Mouse (Mus musculus): ENCODE measurements around the gene Nanos3. TPM values are rescaled to one million over a fixed set of nuclear protein-coding genes. Genes with fewer than 3 reads are reported as not detected.
A peak's percentile ranks its signal among the peaks of the same experiment; 100 is the strongest.

Gene Nanos3
- polyA plus RNA-seq, 1 experiment from 2014 or later, result 8.7 TPM

DNA sequence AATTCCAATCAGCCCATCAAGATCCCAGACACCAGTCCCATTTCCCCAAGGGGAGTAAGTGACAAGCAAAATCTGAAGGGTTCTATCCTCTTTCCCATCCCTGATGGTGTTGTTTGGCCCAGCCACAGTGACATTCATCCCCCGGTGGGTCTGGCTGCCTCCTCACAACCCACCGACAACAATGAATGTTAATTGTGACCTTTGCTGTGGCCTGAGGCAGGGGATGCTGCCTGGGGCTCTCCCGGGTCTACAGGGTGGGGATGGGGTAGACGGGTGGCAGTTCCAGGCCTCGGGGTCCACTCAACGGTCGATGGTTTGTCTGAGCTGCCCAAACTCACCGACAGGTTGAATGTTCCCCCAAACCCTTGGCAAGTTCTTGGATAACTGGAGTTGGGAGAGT is 6.4 kb downstream of the Nanos3 start:
- Histone ChIP-seq H3K4me1 (replicated peaks) (peaks cover 56% of the 10 kb centered on the region), H3K36me3 (peaks cover 17% of the 10 kb centered on the region), H3K9me3 (no peaks in the 10 kb centered on the region), H3K4me2 (no peak overlapping the region), H3K27me3 (no peaks in the 10 kb centered on the region), H3K27ac (replicated peaks) (no peak overlapping the region), H3K9ac (no peak overlapping the region), H3K4me3 (no peak overlapping the region)
- 70% methylated on average over 8 of the region's 8 CpGs for WGBS
- ATAC-seq (ENCODE audit: low FRiP score, low read depth), result no peak

DNA sequence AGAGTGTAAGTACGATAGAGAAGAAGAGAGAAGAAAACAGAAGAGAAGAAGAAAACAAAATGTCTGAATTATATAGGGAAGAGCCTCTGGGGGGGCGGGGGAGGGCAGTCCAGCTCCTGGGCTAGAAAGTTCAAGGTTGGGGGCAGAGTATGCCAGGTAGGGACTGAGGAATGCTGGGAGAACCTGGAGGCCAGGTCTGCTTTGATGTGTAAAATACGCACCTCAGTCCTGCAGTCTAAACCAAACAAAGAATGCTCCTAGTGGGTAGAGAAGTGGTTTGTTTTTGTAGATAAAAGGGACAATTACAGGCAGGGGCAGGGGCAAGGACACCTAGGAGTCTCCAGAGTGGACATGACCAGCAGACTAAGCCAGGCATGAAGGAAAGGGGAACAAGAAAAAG is 7.6 kb downstream of the Nanos3 start:
- H3K4me1 ChIP-seq (replicated peaks), result peaks cover 50% of the 10 kb centered on the region
- no peak overlapping the region for H3K4me3 ChIP-seq
- H3K4me2 ChIP-seq, result no peak overlapping the region
- H3K27ac ChIP-seq (replicated peaks), result no peak overlapping the region
- WGBS, result 87% methylated on average over 3 of the region's 3 CpGs
- peaks cover 27% of the 10 kb centered on the region for H3K36me3 ChIP-seq
- no peaks in the 10 kb centered on the region for H3K27me3 ChIP-seq
- ATAC-seq (ENCODE audit: low FRiP score, low read depth), result no peak
- H3K9ac ChIP-seq, result no peak overlapping the region
- H3K9me3 ChIP-seq, result no peaks in the 10 kb centered on the region

DNA sequence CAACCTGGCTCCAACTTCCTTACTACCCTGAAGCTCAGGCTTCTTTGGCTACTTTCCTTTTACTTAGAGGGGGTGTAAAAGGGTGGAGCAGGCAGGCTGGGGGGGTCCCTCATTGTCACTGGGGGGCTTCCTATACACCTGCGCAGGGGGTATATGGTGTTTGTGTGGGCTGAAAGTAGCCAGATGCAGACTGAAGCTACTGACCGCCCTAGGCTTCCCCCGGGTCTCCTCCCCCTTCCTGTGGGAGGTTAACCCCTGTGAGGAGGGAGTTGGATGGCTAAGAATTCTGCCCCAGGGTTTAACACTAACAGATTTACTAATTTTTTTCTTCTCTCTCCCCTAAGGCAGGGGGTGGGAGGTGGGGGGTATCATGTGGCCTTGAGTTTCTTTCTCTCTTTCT is 8.5 kb downstream of the Nanos3 start:
- ATAC-seq (ENCODE audit: low FRiP score, low read depth), result no peak
- Histone ChIP-seq H3K36me3 (peaks cover 35% of the 10 kb centered on the region), H3K27me3 (no peaks in the 10 kb centered on the region), H3K9me3 (no peaks in the 10 kb centered on the region), H3K4me2 (no peak overlapping the region), H3K4me3 (no peak overlapping the region), H3K27ac (replicated peaks) (no peak overlapping the region), H3K4me1 (replicated peaks) (peaks cover 42% of the 10 kb centered on the region), H3K9ac (no peak overlapping the region)
- 40% methylated on average over 3 of the region's 3 CpGs for WGBS

DNA sequence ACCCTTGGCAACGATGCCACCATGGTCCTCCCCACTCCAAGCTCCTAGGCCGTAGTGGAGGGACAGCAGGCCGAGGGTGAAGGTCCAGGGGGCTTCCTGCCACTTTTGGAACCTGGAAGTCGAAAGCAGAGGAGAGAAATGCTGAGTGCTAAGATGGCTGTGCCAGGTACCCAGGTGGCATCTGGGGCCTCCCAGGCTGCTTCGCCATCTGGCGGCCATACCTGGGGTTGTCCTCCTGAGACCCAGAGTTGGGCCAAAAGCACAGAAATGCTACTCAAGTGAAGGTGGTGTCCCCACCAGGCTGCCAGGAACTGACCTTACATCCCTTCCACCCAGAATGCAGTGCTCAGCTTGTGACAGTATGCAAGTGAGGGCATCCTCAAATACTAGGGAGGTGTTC is 11.2 kb downstream of the Nanos3 start:
- Histone ChIP-seq H3K9ac (no peak overlapping the region), H3K4me3 (no peak overlapping the region), H3K27ac (replicated peaks) (no peak overlapping the region), H3K4me1 (replicated peaks) (peaks cover 15% of the 10 kb centered on the region), H3K9me3 (no peaks in the 10 kb centered on the region), H3K27me3 (no peaks in the 10 kb centered on the region), H3K36me3 (peaks cover 35% of the 10 kb centered on the region), H3K4me2 (no peak overlapping the region)
- WGBS, result 88% methylated on average over 6 of the region's 6 CpGs
- no peak for ATAC-seq (ENCODE audit: low FRiP score, low read depth)

DNA sequence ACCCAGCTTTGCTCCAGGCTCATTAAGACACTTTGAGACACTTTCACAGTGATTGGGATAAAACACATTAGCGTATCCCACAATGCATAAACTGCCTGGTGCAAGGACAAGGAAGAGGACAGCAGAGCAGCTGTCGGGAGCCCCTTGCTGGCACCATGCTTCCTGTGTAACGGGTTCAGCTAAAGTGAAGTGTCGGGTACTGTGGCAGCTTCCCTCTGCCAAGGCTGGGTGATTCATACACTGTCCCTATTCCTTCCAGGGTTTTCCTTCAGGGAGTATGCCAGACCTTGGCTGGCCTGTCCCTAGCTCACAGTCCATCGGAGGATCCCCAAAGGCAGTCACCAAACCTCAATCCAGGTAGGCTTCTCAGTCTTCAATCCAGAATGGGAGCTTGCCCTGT is 14.9 kb downstream of the Nanos3 start:
- Histone ChIP-seq H3K36me3 (peaks cover 24% of the 10 kb centered on the region), H3K4me1 (replicated peaks) (no peaks in the 10 kb centered on the region), H3K27ac (replicated peaks) (no peak overlapping the region), H3K4me2 (no peak overlapping the region), H3K9ac (no peak overlapping the region), H3K27me3 (no peaks in the 10 kb centered on the region), H3K9me3 (no peaks in the 10 kb centered on the region), H3K4me3 (no peak overlapping the region)
- ATAC-seq (ENCODE audit: low FRiP score, low read depth), result no peak
- WGBS, result 85% methylated on average over 5 of the region's 5 CpGs

DNA sequence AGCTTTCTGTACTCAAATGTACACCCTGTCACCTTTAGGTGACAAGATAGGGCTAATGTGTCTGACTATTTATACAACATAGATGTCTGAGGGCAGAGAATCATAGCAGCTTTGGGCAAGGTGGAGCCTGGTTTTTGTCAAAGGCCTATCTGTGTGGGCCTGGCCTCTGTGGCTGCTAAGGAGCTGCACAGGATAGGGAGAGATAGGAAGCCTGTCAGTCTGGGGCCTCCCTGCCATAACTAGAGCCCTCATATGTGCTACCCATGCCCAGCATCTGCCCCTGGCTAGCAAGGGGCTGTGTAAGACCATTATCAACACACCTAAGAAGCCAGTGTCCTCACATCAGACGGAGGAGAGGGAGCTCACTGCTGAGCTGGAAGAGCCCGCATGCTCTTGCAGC is 17.3 kb downstream of the Nanos3 start:
- no peaks in the 10 kb centered on the region for H3K27me3 ChIP-seq
- H3K27ac ChIP-seq (replicated peaks), result no peak overlapping the region
- H3K4me2 ChIP-seq, result no peak overlapping the region
- no peaks in the 10 kb centered on the region for H3K4me1 ChIP-seq (replicated peaks)
- H3K4me3 ChIP-seq, result no peak overlapping the region
- H3K9ac ChIP-seq, result no peak overlapping the region
- no peak for ATAC-seq (ENCODE audit: low FRiP score, low read depth)
- H3K9me3 ChIP-seq, result no peaks in the 10 kb centered on the region
- WGBS, result 92% methylated on average over 2 of the region's 2 CpGs
- peaks cover 10% of the 10 kb centered on the region for H3K36me3 ChIP-seq

DNA sequence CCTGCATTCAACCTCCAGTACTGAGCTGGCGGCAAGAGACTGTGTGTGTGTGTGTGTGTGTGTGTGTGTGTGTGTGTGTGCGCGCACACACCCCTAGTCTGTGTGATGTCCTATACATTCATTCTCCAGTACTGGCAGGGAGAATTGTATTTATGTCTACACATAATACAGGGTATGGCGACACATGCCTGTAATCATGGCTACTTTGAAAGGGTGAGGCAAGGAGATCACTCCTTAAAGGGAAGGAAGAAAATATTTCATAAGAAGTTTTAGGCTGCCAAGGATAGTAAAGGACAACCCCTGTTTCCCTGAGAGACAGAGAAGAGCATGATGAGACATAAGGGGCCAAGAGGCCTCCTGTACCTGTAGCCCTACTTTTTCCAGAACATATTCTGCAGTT is 27.4 kb downstream of the Nanos3 start:
- Histone ChIP-seq H3K9me3 (no peaks in the 10 kb centered on the region), H3K4me3 (no peak overlapping the region), H3K4me2 (no peak overlapping the region), H3K27ac (replicated peaks) (no peak overlapping the region), H3K4me1 (replicated peaks) (no peaks in the 10 kb centered on the region), H3K9ac (no peak overlapping the region), H3K36me3 (peaks cover 9% of the 10 kb centered on the region; the same call in 1 of the 2 replicates), H3K27me3 (no peaks in the 10 kb centered on the region)
- ATAC-seq (ENCODE audit: low FRiP score, low read depth), result no peak
- 92% methylated on average over 4 of the region's 4 CpGs for WGBS

DNA sequence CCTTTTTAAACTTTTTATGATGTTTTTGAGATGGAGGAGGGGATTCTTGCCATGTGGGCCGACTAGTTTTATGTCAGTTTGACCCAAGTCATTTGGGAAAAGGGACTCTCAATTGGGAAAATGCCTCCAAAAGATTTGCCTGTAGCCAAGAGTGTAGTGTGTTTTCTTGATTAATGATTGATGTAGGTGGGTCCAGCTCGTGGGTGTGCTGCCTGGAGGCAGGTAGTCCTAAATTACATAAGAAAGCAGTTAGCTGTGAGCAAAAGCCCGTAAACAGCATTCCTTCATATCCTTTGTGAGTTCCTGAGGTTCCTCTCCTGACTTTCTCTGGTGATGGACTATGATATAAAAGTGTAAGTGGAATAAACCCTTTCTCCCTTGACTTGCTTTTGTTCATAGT is 35.8 kb downstream of the Nanos3 start:
- Histone ChIP-seq H3K36me3 (no peaks in the 10 kb centered on the region), H3K27me3 (no peaks in the 10 kb centered on the region), H3K4me3 (no peak overlapping the region), H3K4me2 (no peak overlapping the region), H3K4me1 (replicated peaks) (peaks cover 28% of the 10 kb centered on the region), H3K9ac (no peak overlapping the region), H3K27ac (replicated peaks) (no peak overlapping the region), H3K9me3 (no peaks in the 10 kb centered on the region)
- no peak for ATAC-seq (ENCODE audit: low FRiP score, low read depth)
- WGBS, result 74% methylated on average over 3 of the region's 3 CpGs

DNA sequence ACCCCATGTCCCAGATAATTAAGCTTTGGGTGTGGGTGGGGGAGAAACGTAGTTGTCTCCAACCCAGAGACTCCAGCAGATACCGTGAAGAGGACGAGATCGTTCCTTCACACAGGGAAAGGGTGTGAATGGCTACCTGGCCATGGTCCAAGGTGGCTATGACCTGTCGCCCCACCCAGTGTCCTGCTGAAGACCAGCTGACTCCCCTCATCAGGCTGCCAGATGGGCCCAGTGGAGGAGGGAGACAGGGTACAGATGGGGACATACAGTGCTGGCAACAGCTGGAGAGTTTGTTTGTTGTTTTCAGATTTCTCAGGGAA is 36.5 kb downstream of the Nanos3 start:
- Histone ChIP-seq H3K4me2 (peak overlapping the region; percentile 87), H3K9me3 (no peaks in the 10 kb centered on the region), H3K27me3 (no peaks in the 10 kb centered on the region), H3K36me3 (peaks cover 6% of the 10 kb centered on the region), H3K9ac (no peak overlapping the region), H3K4me3 (peak overlapping the region; percentile 72), H3K4me1 (replicated peaks) (peaks cover 28% of the 10 kb centered on the region), H3K27ac (replicated peaks) (no peak overlapping the region)
- 87% methylated on average over 5 of the region's 5 CpGs for WGBS
- 0 out of 2 replicates have a peak, but pooled peaks have one; percentile 0 for ATAC-seq (ENCODE audit: low FRiP score, low read depth)

DNA sequence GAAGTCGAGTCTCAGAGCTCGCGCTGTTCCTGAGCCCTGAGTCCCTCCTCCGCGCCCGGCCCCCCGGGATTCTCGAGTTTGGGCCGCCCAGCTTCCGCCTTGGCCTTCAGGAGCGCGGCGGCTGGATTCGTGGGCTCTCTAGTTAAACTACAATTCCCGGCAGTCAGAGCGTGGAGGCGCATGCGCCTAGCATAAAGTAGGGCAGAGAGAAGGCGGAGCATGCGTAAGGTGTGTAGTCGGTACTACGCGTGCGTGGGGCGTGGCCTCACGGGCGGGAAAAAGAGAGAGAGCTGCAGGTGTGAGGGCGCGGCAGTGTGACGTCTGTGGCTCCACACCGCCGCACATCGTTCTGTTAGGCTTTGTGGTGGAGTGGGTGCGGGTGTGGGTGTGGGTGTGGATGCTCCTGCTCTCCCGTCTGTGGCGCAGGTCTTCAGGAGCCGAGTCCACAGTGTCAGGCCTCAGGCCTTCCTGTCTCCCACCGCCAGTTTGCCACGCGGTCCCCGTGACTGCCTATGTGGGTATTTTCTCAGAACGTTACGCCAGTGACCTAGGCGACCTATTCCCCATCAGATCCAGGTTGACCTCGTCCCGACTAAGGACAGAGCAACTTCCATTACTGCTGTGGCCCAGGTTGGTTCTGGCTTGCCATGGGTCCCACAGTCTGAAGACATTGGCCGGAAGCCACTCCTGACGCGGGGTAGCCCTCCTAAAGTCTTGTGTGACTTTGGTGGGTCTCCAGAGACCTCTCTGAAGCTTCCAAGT is 37.1 kb downstream of the Nanos3 start, which contains the start of the genes Cc2d1a and 4930432K21Rik:
TSS of gene Cc2d1a (minus strand) at position 168 of the 762 bp plus-strand sequence.
TSS of gene 4930432K21Rik (plus strand) at position 257 of the 762 bp plus-strand sequence.
- Histone ChIP-seq H3K27ac (replicated peaks) (peak within 1 kb of the TSS; percentile 68), H3K4me3 (peak within 1 kb of the TSS; percentile 72), H3K4me1 (replicated peaks) (peaks cover 28% of the 10 kb centered on the region), H3K27me3 (no peaks in the 10 kb centered on the region), H3K4me2 (peak within 1 kb of the TSS; percentile 87), H3K9ac (peak within 1 kb of the TSS; percentile 84), H3K9me3 (no peaks in the 10 kb centered on the region), H3K36me3 (peaks cover 12% of the 10 kb centered on the region)
- peak; percentile 96 for ATAC-seq (ENCODE audit: low FRiP score, low read depth)
- WGBS, result 17% methylated on average over 49 of the region's 49 CpGs

DNA sequence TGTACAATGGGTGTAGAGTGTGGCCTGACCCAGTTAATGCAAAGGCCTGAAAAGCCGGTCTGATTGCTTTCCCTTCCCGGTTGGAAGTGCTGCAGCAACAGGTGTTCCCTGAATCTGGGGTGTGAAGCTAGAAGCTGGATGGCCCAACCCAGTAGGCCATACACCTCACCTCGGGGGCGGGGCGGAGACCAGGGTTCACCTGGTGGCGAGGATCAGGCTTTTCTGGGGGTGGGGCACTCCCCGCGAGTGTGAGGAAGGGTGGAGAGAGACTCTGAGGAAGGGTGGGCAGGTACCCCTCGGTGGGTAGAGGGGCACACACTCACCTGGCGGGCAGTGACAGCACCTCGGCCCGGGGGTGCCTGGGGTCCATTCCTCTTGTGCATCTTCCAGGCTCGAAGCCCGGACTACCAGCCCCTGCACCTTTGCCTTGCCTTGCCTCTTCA is 37.7 kb downstream of the Nanos3 start:
- peak overlapping the region; percentile 84 for H3K9ac ChIP-seq
- H3K4me1 ChIP-seq (replicated peaks), result peaks cover 28% of the 10 kb centered on the region
- H3K27me3 ChIP-seq, result no peaks in the 10 kb centered on the region
- H3K4me2 ChIP-seq, result peak overlapping the region; percentile 87
- peaks cover 18% of the 10 kb centered on the region for H3K36me3 ChIP-seq
- 8% methylated on average over 14 of the region's 14 CpGs for WGBS
- H3K9me3 ChIP-seq, result no peaks in the 10 kb centered on the region
- peak overlapping the region; percentile 72 for H3K4me3 ChIP-seq
- H3K27ac ChIP-seq (replicated peaks), result peak overlapping the region; percentile 68
- ATAC-seq (ENCODE audit: low FRiP score, low read depth), result peak; percentile 71; the same call in 1 of the 2 replicates

DNA sequence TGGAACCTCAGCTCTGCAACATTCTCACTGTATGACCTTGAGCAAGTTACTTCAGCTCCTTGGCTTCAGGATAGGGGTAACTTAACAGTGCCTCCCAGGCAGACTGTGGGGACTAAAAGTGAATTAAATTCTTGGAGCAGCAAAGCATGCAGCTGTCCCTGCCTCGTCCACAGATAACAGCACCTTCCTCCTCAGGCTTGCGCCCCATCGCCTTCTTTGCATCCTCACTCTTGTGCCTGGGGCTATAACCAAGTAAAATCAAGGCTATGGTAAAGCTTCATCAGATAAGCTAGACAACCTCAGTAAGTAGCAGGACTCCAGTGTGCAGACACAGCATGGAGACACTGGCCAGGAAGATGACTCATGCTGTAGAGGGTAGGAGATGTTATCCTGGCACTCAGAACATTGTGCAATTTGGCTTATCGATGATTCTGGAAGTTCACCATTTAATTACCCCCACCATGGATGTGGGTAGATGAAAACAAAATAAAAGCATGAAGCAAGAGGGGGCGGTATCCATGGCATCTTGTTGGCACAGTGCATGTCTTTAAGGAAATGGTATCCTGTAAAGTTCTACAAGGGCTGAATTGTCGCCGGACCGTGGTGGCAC is 40.3 kb downstream of the Nanos3 start:
- ATAC-seq (ENCODE audit: low FRiP score, low read depth), result no peak

More for the DNA sequence above, 40.3 kb downstream of the Nanos3 start:
- no peak overlapping the region for H3K4me3 ChIP-seq
- H3K9ac ChIP-seq, result no peak overlapping the region
- no peak overlapping the region for H3K4me2 ChIP-seq
- H3K9me3 ChIP-seq, result no peaks in the 10 kb centered on the region
- peaks cover 28% of the 10 kb centered on the region for H3K4me1 ChIP-seq (replicated peaks)
- 93% methylated on average over 8 of the region's 8 CpGs for WGBS
- H3K36me3 ChIP-seq, result peaks cover 41% of the 10 kb centered on the region
- H3K27ac ChIP-seq (replicated peaks), result no peak overlapping the region
- no peaks in the 10 kb centered on the region for H3K27me3 ChIP-seq

Data from hindbrain, embryonic 15.5 days (tissue).